1 mouse cellular context compared by ENCODE assay signal in the genomic region with DNA sequence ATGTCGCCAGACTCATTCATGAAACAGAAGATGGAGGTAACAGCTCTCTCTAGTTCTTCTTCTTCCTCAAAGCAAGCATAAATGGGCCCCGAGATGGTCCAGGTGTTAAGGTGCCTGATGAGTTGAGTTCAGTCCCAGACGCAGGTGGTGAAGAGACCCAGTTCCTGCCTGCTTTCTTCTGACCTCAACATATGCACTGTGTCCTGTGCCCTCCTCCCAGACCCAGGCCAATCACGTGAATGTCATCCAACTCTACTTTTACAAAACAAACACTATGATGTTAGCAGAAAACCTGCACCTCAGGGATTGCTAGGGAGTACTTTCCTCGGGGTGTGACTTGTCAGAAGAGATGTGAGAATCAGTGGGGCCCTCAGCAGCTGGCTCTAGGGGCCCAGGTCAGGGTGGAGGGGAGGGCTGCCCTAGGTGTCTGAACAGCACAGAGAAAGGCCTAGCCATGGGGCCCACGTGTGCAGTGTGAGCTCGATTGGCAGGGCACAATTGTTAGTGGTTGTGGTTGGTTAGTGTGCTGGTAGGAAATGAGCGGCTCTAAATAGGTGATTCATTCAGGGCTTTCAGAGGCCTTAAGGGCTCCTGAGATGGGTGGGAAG.
A peak's percentile ranks its signal among the peaks of the same experiment; 100 is the strongest.
TF ChIP-seq lines count a peak whose summit lies in the region.

No protein-coding gene starts in this region.

TF ChIP-seq in CH12.LX, 34 proteins besides CTCF, POLR2A, EP300 and RAD21 (continued from another document):
- TF ChIP-seq ELF1 (IDR thresholded peaks at IDR 0.05; ENCODE audit: low read depth, low read length) (no peak), MXI1 (IDR thresholded peaks at IDR 0.05; ENCODE audit: low read depth, low read length) (peak; percentile 45; the same call in 1 of the 2 replicates), JUND (conservative IDR thresholded peaks at IDR 0.05; ENCODE audit: low read depth, low read length) (no peak), CHD2 (IDR thresholded peaks at IDR 0.05; ENCODE audit: low read length) (no peak), POLR2AphosphoS2 (IDR thresholded peaks at IDR 0.05; ENCODE audit: low read depth, low read length) (no peak), MYC (IDR thresholded peaks at IDR 0.05; ENCODE audit: low read depth, low read length) (peak; percentile 24; the same call in 1 of the 2 replicates), ZC3H11A (IDR thresholded peaks at IDR 0.05; ENCODE audit: low read depth, low read length) (no peak), IRF4 (IDR thresholded peaks at IDR 0.05; ENCODE audit: low read depth, low read length) (peak; percentile 72), MAX (IDR thresholded peaks at IDR 0.05; ENCODE audit: low read length) (peak; percentile 50; the same call in 1 of the 2 replicates), ZMIZ1 (IDR thresholded peaks at IDR 0.05; ENCODE audit: low read depth, low read length) (no peak), MAZ (IDR thresholded peaks at IDR 0.05; ENCODE audit: low read depth, low read length) (peak; percentile 79)
TF ChIP-seq in CH12.LX: peak in this region for 11.
